Mouse (Mus musculus) kidney, adult 2 months (tissue): ENCODE measurements around the gene Pisd. TPM values are rescaled to one million over a fixed set of nuclear protein-coding genes. Genes with fewer than 3 reads are reported as not detected.
"Not testable (repeated sequence)": the region's sequence is repeated elsewhere in the genome, so short reads cannot be mapped to it uniquely, and the experiment has no call there.

ENCODE experiments used
- DNase-seq: peaks from one replicate; pipeline ENCODE4 v3.0.0; 2021
- H3K27ac ChIP-seq: fragments of 200-500 bp; 2 replicates; pipeline ENCODE4 v1.5.1; 2012; ENCODE audit warnings: low read depth, low read length, control low read depth, inconsistent platforms; ENCODE audit not compliant: insufficient read depth
- H3K27me3 ChIP-seq: fragments of 200-500 bp; replicated peaks from 2 replicates; pipeline ENCODE4 v1.6.1; 2012; ENCODE audit warnings: mild to moderate bottlenecking, moderate library complexity, low read length, inconsistent platforms; ENCODE audit not compliant: control insufficient read depth, insufficient read depth
- H3K36me3 ChIP-seq: fragments of 200-500 bp; 2 replicates; pipeline ENCODE4 v1.6.1; 2012; ENCODE audit warnings: mild to moderate bottlenecking, moderate library complexity, low read length, inconsistent platforms; ENCODE audit not compliant: control insufficient read depth, insufficient read depth
- H3K4me1 ChIP-seq: fragments of 200-500 bp; 2 replicates; pipeline ENCODE4 v1.6.1; 2011; ENCODE audit warnings: low read length; ENCODE audit not compliant: control insufficient read depth, insufficient read depth
- H3K4me3 ChIP-seq: fragments of 200-500 bp; 2 replicates; pipeline ENCODE4 v1.5.1; 2011; ENCODE audit warnings: mild to moderate bottlenecking, low read depth, low read length, control low read depth; ENCODE audit not compliant: insufficient read depth
- CTCF ChIP-seq: fragments of 200-500 bp; conservative IDR thresholded peaks from 2 replicates; pipeline ENCODE4 v1.5.1; 2011; ENCODE audit warnings: low read depth, mild to moderate bottlenecking, control low read depth, low read length, moderate library complexity, mixed read lengths; ENCODE audit not compliant: insufficient read depth, insufficient read length
- POLR2A ChIP-seq: fragments of 200-500 bp; IDR thresholded peaks from one replicate; pipeline ENCODE4 v1.6.1; 2011; ENCODE audit warnings: low read depth, low read length, control low read depth
- WGBS: fragments of 180-500 bp; shearing (Covaris S2); methylation state at CpG from one replicate; pipeline ENCODE4 v1.1.7; 2018; 5-methylcytosine and 5-hydroxymethylcytosine counted together
- polyA plus RNA-seq: library from polyadenylated mRNA; depleted of rRNA; stranded (reverse); fragments of >200 nt; gene quantifications from 2 replicates; pipeline ENCODE4 v1.2.3, GENCODE M21; 2012

The Pisd gene
- polyA plus RNA-seq, 1 experiment = 54.8 TPM

DNA sequence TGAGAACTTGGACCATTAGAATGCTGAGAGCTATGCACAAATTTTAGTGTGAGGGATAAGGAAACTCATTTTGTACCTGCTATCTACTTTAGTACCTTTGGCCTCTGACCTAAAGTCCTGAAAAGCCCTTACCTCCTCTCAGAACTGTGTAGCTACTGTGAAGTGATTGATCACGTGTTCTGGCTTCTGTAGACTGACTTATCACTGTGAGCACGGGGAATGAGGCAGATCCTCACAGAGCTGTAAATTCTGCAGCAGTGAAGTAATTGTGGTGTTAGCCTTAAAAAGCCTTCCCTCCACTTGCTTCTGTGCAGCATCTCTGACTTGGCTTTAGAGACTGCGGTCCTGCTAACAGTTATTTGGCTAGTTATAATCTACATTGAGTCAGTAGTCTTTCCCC is 24.7 kb downstream of the Pisd start:
- WGBS = 79% methylated on average over 3 of the region's 3 CpGs
- no peak for DNase-seq
- H3K27ac ChIP-seq = no peak overlapping the region

DNA sequence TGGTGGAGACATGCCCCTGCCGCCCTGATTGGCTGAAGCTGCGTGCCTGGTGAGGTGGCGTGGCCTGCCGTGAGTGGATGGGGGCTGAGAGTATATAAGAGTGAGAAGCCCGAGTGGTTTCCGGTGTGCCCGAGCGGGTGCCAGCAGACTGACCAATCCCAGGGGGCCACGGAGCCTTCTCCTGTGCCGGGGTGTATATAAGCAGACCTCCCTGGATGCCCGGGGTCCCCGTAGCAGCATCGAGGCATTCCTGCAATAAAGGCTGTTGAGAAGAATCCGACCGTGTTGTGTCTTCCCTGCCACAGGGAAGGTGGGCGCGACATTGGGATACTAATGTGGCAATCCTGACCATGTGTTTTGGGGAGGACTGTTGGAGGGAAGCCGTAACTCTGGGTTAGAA is 25.1 kb downstream of the Pisd start:
- H3K36me3 ChIP-seq, H3K4me3 ChIP-seq, H3K4me1 ChIP-seq, H3K27me3 ChIP-seq, H3K27ac ChIP-seq, DNase-seq: not testable (repeated sequence)
- WGBS = 97% methylated on average over 18 of the region's 18 CpGs

More for the DNA sequence above, 24.7 kb downstream of the Pisd start:
- no peaks in the 10 kb centered on the region for H3K27me3 ChIP-seq
- H3K4me3 ChIP-seq = no peak overlapping the region
- TF ChIP-seq CTCF = no peak
- no peak for TF ChIP-seq POLR2A
- H3K36me3 ChIP-seq = no peaks in the 10 kb centered on the region; the same call in none of the 2 replicates
- H3K4me1 ChIP-seq = no peaks in the 10 kb centered on the region

DNA sequence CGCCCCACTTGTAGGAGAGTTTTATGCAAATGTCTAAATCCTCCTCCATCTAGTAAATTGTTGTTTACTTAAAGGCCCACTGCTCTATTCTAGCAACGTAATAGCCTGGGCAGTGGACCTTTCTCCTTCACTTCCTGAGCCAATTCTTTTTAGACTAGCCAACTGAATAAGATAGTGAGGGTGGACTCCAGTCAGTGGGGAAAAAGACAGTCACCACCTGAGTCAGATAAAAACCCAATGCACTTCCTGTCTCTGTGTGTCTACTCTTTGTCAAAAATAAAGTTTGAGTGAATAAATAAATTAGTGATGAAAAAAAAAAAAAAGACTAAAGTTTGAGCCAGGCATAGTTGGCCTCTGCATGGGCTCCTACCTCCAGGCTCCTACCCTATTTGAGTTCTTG is 25.8 kb downstream of the Pisd start:
- 81% methylated on average over 2 of the region's 2 CpGs for WGBS
- no peaks in the 10 kb centered on the region for H3K27me3 ChIP-seq

DNA sequence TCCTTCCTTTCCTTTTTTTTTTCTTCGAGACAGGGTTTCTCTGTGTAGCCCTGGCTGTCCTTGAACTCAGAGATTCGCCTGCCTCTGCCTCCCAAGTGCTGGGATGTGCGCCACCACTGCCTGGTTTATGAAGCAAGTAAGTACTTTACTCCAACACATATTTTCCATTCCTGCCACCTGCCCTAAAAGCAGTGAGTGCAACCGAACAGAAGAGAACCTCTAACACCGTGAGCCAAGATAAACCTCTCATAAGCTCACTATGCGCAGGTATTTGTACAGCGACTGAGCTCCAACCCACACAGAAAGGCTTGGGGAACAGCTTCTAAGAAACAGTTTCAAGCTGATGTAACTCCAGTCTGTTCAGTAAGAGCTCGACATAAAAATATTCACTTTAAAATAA is 29.3 kb downstream of the Pisd start:
- 90% methylated on average over 8 of the region's 8 CpGs for WGBS
- no peak overlapping the region for H3K27ac ChIP-seq
- H3K36me3 ChIP-seq = no peaks in the 10 kb centered on the region; the same call in 1 of the 2 replicates
- H3K4me1 ChIP-seq = no peaks in the 10 kb centered on the region
- TF ChIP-seq CTCF = no peak
- TF ChIP-seq POLR2A = no peak
- H3K27me3 ChIP-seq = no peaks in the 10 kb centered on the region
- DNase-seq = no peak
- H3K4me3 ChIP-seq = no peak overlapping the region

More for the DNA sequence above, 25.8 kb downstream of the Pisd start:
- Histone ChIP-seq H3K36me3 (no peaks in the 10 kb centered on the region; the same call in none of the 2 replicates), H3K4me1 (no peaks in the 10 kb centered on the region), H3K27ac (no peak overlapping the region), H3K4me3 (no peak overlapping the region)
- no peak for DNase-seq
- no peak for TF ChIP-seq CTCF
- TF ChIP-seq POLR2A = no peak

DNA sequence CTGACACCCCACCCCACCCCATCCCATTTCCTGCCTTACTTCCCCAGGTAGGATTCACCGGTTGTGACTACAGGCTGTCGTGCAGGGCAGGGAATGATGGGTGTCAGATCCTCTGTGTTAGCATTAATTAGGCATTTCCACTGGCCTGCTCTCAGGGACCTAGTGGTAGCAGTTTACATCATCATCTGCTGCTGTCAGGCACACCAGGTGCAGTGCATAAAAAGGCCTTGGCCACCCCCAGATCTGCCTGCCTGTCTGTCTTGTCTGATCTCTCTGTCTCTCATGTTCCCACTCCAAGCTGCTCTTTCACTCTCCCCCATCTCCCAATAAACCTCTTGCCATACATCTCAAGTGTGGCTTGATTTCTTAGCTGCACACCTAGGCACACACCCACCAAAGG is 33.7 kb downstream of the Pisd start:
- H3K36me3 ChIP-seq = no peaks in the 10 kb centered on the region
- H3K27me3 ChIP-seq = no peaks in the 10 kb centered on the region
- no peak for TF ChIP-seq CTCF
- TF ChIP-seq POLR2A = no peak
- no peak for DNase-seq
- peaks cover 2% of the 10 kb centered on the region; the same call in 1 of the 2 replicates for H3K4me1 ChIP-seq
- H3K27ac ChIP-seq = no peak overlapping the region
- WGBS = 40% methylated on average over 2 of the region's 2 CpGs
- no peak overlapping the region for H3K4me3 ChIP-seq

DNA sequence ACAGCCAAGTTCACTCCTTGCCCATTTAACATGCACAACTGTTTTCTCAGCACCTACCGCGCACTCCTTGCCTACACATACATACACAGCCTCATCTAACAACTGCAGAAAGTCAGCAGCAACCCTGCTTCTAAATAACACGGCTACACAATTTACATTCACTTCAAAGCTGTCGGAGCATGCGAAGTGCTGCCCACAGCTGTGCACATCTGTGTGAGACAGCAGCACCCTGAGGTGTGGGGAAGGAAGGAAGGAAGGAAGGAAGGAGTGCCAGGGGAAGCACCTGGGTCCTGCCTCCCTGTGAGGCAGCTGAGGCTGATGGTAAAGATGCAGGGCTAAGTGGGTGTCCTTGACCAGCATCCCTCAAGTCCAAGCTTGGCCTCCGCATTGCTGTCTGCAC is 36.5 kb downstream of the Pisd start:
- 83% methylated on average over 6 of the region's 6 CpGs for WGBS

DNA sequence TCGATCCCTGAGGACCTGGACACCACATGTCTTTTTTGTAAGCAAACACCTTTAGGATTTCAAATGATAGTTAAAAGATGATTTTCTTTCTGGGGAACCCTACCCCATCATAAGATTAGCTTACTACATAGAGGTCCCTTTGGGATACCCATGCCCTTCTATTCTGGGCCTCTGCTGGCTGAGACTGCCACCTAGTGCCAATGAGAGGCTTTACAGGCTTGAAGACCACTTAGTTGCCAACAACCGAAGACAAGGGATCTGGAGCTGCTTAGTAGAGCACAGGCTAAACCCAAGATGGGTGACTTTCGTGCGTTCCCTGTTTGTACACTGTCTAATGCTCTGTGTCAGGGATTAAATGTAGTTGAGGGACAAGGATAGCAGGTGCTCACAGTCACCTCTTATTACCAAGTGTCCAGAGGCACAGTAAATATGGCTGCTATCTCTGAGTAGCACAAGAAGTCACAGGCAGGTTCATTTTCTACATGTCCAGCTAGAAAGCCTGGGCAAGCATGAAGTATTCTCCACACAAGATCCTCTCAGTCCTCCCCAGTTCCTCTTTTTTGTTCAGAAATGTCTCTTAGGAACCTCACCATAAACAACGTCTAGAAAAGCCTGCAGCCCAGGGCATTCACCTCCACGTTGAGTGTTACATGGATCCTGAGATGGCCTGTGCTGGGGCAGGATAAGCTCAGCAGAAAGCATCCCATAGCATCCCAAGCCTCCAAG is 37.6 kb downstream of the Pisd start:
- peak; percentile 66 for DNase-seq
- TF ChIP-seq POLR2A (no peak), CTCF (peak; percentile 94)
- peaks cover 6% of the 10 kb centered on the region; the same call in 1 of the 2 replicates for H3K4me1 ChIP-seq
- no peak overlapping the region for H3K27ac ChIP-seq
- 61% methylated on average over 6 of the region's 6 CpGs for WGBS
- H3K27me3 ChIP-seq = no peaks in the 10 kb centered on the region
- H3K4me3 ChIP-seq = no peak overlapping the region
- no peaks in the 10 kb centered on the region for H3K36me3 ChIP-seq

More for the DNA sequence above, 36.5 kb downstream of the Pisd start:
- no peaks in the 10 kb centered on the region for H3K36me3 ChIP-seq
- H3K4me3 ChIP-seq = no peak overlapping the region
- TF ChIP-seq POLR2A (no peak), CTCF (no peak)
- peaks cover 2% of the 10 kb centered on the region; the same call in 1 of the 2 replicates for H3K4me1 ChIP-seq
- DNase-seq = no peak
- no peak overlapping the region for H3K27ac ChIP-seq
- no peaks in the 10 kb centered on the region for H3K27me3 ChIP-seq
